Mouse (Mus musculus): ENCODE data around the gene Gm5788.
A peak's percentile ranks its signal among the peaks of the same experiment; 100 is the strongest.
"Not testable (repeated sequence)": the region's sequence is repeated elsewhere in the genome, so short reads cannot be mapped to it uniquely, and the experiment has no call there.

The Gm5788 gene

DNA sequence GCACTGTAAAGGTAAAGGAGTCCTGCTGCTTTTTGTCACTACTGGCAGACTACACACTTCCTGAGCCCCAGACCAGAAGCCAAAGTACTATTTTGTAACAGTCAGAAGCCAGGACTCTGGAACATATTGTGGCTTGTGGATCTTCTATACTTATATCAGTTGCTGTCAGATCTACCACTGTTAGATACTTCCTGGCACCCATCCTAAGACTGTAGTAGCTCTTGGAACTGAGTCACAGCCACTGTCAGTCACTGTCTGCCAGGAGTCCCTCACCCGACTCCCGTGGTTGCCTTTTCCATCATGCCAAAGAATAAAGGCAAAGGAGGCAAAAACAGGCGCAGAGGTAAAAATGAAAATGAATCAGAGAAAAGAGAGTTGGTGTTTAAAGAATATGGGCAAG, at the start of gene Gm5788:
TSS of gene Gm5788 (plus strand) at position 301 of the 400 bp plus-strand sequence.
- DNase-seq (ENCODE audit: inconsistent age in 2 of 2, low spot score in 1 of 2), result not testable (repeated sequence)

DNA sequence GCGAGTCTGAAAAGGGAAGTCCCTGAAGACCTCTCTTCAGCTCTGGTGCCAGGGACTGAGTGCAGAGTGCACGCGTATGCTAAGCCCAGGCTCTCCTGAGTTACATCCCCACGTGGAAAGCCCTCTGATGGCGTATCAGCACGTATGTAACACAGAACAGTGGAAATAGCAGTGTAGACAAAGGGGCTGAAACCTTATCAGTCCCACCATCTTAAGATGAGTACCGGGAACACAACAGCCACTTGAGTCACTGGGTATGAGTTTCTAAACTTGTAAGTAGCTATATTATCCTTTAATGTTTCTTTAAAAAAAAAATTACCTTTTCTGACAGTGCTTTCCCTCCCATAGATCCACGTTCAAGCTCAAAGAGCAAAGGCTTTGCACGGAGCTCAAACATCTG, 45.1 kb upstream of the Gm5788 start:
- DNase-seq (ENCODE audit: inconsistent age in 2 of 2, low spot score in 1 of 2), result no peak

DNA sequence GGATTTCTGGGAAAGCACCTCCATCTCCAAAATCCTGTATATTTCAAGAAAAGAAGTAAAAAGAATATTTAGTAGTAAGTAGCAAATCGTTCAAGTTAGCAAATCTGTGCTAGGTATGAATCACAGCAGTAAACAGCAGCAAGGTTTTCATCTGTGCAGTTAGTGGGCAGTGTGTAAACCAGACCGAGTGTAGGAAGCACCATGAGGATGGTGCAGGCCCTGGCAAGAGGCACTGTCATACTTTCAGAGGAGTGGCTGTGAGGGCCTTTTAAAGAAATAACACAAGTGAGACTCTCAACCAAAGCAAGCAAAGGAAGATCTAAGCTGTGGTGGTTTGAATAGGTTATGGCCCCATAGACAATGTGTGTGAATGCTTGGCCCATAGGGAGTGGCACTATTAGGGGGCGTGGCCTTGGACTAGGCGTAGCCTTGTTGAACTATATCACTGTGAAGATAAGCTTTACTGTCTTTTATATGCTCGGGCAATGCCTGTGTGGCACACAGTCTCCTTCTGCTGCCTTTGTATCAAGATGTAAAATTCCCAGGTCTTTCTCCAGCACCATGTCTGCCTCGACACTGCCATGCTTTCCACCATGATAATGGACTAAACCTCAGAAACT, 29.7 kb upstream of the Gm5788 start:
- no peak for DNase-seq (ENCODE audit: inconsistent age in 2 of 2, low spot score in 1 of 2)

DNA sequence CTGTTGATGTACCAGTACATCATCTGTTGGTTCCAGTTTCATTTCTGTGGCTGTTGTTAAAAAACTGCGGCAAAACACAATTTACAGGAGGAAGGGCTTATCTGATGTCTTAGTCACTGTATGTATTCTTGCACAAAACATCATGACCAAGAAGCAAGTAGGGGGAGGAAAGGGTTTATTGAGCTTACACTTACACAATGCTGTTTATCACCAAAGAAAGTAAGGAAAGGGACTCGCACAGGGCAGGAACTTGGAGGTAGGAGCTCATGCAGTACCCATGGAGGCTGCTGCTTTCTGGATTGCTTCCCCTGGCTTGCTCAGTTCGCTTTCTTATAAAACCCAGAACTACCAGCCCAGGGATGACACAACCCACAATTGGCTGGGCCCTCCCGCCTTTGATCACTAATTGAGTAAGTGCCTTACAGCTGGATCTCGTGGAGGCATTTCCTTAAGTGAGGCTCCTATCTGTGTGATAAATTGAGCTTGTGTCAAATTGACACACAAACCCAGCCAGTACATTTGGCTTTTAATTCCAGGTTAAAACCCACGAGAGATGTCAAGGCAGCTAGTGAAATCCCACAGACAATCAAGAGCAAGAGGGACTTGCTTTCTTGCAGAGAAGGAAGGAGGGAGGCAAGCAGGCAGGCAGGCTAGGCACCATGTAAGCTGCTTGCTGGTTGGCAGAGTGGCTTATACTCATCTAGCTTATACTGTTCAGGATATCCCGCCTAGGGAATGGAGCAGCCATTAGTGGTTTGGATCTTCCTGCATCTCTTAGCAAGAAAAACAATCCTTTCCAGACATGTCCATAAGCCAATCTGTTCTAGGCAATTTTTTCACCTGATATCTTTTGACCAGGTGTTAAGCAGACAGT, 24.0 kb upstream of the Gm5788 start:
- peak; percentile 19 to 66 for DNase-seq (ENCODE audit: inconsistent age in 2 of 2, low spot score in 1 of 2)

DNA sequence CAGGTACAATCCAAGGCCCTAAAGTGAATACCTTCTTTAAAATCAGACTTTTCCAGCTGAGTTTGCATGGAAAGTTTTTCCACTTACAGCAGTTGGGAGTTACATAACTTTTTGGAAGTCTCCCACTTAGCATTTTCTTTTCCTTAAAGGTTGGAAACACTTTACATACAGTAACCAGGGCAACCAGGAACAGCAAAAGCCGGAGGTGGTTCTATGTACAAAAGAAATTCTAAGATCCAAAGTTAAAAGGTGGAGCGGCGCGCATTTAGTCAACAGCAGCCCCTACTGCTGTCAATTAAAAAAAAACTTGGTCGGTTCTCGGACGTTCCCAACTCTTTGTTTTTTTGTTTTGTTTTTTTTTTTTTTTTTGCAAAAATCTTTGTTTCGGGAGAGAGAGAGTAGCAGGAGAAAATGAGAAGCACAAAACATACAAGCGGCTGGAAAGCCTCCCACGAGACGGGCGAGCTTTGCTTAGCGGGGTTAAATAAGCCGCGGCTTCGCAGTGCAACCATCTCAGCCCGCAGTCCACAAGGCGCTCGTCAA, 23.0 kb upstream of the Gm5788 start:
- peak; percentile 18 to 79 for DNase-seq (ENCODE audit: inconsistent age in 2 of 2, low spot score in 1 of 2)

DNA sequence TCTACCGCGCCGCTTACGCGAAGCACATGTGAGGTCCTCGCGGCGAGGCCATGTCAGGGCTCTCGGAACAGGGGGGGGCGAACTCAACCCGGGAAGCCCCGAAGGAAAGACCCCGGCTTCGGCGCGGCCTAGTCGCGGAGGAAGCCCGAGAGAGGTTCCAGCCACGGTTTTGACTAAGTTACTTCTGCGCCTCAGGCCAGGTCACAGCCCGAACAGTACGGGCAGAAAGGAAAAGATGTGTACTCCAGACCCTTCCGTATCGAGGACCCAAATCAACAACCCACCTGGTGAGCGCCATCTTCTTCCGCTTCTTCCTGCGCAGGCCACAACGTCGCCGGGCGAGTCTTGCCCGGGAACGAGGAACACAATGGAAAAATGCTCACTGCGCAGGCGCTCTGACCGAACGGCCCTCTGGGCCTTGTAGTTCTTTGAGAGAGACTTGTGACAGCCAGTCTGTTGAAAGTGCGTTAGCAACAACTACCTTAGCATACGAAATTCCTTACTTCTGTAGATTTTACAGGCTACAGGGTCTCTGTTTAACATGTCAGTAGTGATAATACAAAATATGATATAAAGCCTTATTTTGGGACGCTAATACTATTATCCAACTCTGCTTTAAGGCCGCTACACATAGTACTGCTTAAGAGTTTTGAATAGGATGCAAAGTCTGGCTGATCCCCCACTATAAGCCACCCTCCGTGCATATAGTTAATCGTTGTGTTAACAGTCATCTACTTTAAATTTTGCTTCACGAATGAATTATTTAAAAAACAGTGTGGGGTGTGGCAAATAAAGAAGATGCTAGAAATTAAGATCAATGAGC, 22.3 kb upstream of the Gm5788 start, which contains the start of gene Snw1:
TSS of gene Snw1 (minus strand) at position 311 of the 823 bp plus-strand sequence.
- peak; percentile 95 to 98 for DNase-seq (ENCODE audit: inconsistent age in 2 of 2, low spot score in 1 of 2)

DNA sequence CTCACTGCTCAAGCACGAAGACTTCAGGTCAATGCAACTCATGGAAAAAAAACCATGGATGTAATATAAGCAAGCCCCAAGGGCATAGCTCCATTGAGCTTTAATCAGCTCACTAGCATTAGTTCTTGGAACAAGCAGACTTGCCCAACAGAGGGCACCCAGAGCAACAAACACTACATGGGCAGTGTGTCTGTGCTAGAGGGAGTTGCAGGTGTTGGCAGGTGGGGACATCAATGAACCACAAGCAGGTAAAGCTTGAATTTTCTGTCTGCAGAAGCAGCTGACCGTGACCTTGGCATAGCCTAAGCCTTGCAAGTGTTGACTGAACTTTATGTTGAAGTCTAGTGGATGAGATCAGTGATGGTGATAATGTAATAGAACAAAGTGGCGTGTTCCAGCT, 19.8 kb upstream of the Gm5788 start:
- no peak for DNase-seq (ENCODE audit: inconsistent age in 2 of 2, low spot score in 1 of 2)

DNA sequence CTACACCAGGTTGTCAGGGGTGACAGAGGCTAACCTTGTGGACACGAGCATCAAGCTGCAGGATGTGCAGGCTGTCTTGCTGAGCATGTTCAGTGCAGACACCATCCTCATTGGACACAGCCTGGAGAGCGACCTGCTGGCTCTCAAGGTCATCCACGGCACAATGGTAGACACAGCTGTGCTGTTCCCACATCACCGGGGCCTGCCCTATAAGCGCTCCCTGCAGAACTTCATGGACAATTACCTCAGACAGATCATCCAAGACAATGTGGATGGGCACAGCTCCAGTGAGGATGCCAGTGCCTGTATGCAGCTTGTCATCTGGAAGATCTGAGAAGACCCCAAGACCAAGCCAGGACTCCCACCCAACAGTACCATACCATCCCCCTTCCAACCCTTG, 12.0 kb upstream of the Gm5788 start:
- not testable (repeated sequence) for DNase-seq (ENCODE audit: inconsistent age in 2 of 2, low spot score in 1 of 2)

DNA sequence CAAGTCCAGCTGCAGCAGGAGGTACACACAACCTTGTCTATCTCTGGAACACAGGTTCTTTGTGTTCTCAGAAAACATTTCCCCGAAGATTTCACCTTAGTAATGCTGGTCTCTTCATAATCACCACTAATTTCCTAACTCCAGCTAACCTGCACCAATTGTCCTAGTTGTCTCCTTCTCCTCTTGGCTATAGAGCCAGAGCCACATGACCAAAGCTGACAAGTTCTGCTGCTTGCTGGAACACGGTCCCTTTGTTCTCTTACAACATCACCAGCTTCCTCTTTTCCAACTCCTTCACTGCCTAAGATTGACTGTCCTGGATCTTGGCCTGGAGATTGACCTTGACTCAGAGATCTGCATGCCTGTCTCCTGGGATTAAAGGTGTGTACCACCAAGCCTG, 5.8 kb upstream of the Gm5788 start:
- DNase-seq (ENCODE audit: inconsistent age in 2 of 2, low spot score in 1 of 2), result not testable (repeated sequence)

DNA sequence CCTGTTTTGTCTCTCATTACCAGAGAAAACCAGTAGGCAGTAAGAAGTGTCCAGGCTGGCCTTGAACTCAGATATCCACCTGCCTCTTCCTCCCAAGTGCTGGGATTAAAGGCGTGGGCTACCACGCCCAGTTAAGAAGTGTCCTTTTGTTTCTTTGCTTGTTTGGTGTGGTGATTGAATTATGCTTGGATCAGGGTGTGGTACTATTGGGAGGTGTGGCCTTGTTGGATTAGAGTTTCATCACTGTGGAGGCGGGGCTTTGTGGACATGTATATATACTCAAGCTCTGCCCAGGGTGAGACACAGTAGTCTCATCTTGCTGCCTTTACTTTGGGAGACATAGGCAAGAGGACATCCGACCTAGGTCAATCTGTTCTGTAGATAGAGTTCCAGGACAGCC, 19.5 kb downstream of the Gm5788 start, which contains the start of gene Gm8300:
TSS of gene Gm8300 (plus strand) at position 301 of the 400 bp plus-strand sequence.
- DNase-seq (ENCODE audit: inconsistent age in 2 of 2, low spot score in 1 of 2), result not testable (repeated sequence)

DNA sequence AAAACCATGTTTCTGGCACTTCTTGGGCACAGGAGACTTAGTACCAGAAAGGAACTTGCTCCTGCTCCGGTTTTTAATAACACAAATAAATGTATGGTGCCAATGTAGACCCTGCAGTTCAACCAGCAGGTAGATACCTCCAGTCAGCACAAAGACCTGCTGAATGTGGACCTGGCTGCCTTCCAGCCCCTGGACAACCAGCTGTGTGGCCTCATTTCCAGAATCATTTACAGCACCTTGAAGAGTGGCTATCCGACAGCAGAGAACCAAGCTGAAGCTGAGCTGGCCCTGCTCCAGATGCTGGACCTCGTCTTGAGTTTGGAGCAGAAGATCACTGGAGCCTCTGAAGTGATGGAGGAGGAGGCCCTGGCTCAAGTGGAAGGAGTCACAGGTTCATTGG, 25.1 kb downstream of the Gm5788 start:
- DNase-seq (ENCODE audit: inconsistent age in 2 of 2, low spot score in 1 of 2), result not testable (repeated sequence)

DNA sequence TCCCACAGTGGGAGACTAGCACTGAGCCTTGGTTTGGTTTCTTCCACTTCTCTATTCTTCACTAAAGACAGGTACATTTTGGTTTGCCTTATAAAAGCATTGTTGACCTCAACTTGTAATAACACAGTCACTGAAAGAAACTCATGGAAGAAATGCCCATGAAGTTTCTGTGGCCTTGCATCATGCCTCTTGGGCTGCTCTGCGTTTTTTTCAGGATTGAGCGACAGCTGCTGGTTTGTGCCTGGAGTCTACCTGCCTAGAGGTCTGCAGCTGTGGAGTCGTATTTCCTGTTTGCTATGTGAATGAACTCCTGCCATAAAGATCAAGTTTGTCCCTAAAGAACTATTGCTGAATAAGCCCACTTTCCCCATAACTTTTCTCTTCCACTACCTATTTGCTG, 49.4 kb downstream of the Gm5788 start:
- no peak for DNase-seq (ENCODE audit: inconsistent age in 2 of 2, low spot score in 1 of 2)

Data from adrenal gland, adult (tissue).